Mouse (Mus musculus): ENCODE measurements around the gene Zfp84.

GRCm38 (mm10) chr7:29783871-29784551, 15.7 kb downstream of the Zfp84 start, which contains the start of gene Zfp30:
- TF ChIP-seq CTCF (IDR thresholded peaks at IDR 0.05; ENCODE audit: low read depth) (no peak), EP300 (optimal IDR thresholded peaks at IDR 0.05) (no peak)

All from stomach, postnatal 0 days (tissue).